Mouse (Mus musculus): ENCODE data around the gene Tex37.

DNA sequence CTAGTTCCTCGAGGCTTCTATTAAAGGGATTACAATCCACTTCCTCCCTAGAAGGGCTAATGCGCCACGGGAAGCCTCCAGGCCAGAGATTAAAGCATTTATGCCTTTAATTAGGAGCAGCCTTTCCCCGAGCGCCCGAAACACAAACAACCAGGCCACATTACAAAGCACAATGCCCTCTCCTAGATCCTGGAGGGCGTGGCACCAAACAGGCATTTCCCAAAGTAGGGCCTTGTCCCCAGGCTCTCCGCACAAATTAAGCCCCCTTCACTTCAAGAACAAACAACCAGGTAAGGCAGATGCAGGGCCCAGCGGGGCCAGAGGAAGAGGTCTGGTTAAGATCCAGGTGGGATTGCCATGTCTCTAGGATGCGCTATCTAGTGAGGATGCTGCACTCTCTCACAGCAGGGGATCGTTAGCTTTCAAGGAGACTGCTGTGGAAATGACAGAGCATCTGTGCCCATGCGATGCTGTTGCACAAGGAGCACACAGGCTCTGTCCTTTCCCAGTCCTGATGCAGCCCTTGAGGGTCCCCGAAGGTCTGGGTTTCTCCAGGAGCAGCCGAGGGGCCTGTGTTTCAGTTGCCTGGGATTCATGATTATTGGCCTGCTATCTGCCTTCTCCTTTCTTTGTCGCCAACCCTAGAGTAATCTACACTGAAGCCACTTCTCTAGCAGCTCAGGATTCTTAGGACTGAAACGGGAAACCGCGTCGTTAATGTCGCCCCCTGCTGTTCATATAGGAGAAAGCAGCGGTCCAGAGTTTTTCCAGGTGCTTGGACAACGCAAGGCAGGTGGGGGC lies 2.7 kb upstream of the Tex37 start:
- peak; percentile 84 for TF ChIP-seq CTCF (IDR thresholded peaks at IDR 0.05; ENCODE audit: low read depth)
- TF ChIP-seq EP300 (optimal IDR thresholded peaks at IDR 0.05): no peak

All from stomach, postnatal 0 days (tissue).